Mouse (Mus musculus) liver, embryonic 13.5 days (tissue): ENCODE measurements at regions not wholly inside any gene's neighbourhood (a gene's known extent, or its start where the extent isn't known, plus 50 kb on each side); places are given as distances from the start of the nearest gene placed in this dataset.

Experiments used
- ATAC-seq: fragments of 200-750 bp; cut with Nextera tagmentation; 2 replicates; pipeline ENCODE4 v1.8.0; 2017; ENCODE audit warnings: low read depth, mild to moderate bottlenecking, moderate number of reproducible peaks, moderate library complexity
- DNase-seq: peaks from one replicate; pipeline ENCODE4 v3.0.0; 2022
- H3K27ac ChIP-seq: fragments of 300-500 bp; sonication (generic); 2 replicates; pipeline ENCODE4 v1.5.1; 2015; ENCODE audit warnings: moderate library complexity, mild to moderate bottlenecking, inconsistent platforms
- H3K27me3 ChIP-seq: fragments of 300-500 bp; sonication (generic); 2 replicates; pipeline ENCODE4 v1.6.1; 2015; ENCODE audit warnings: mild to moderate bottlenecking, inconsistent platforms
- H3K36me3 ChIP-seq: fragments of 300-500 bp; sonication (generic); 2 replicates; pipeline ENCODE4 v1.6.1; 2015; ENCODE audit warnings: mild to moderate bottlenecking, inconsistent platforms
- H3K4me1 ChIP-seq: fragments of 300-500 bp; sonication (generic); replicated peaks from 2 replicates; pipeline ENCODE4 v1.6.1; 2015; ENCODE audit warnings: inconsistent platforms
- H3K4me2 ChIP-seq: fragments of 300-500 bp; sonication (generic); 2 replicates; pipeline ENCODE4 v1.6.1; 2015; ENCODE audit warnings: inconsistent platforms, mild to moderate bottlenecking, moderate library complexity
- H3K4me3 ChIP-seq: fragments of 300-500 bp; sonication (generic); replicated peaks from 2 replicates; pipeline ENCODE4 v1.5.1; 2015; ENCODE audit warnings: mild to moderate bottlenecking, inconsistent platforms
- H3K9ac ChIP-seq: fragments of 300-500 bp; sonication (generic); 2 replicates; pipeline ENCODE4 v1.6.1; 2015; ENCODE audit warnings: mild to moderate bottlenecking, inconsistent platforms
- H3K9me3 ChIP-seq: fragments of 300-500 bp; sonication (generic); replicated peaks from 2 replicates; pipeline ENCODE4 v1.6.1; 2016; ENCODE audit warnings: inconsistent platforms
- WGBS: fragments of 180-500 bp; shearing (Covaris S2); methylation state at CpG from one replicate; pipeline ENCODE4 v1.1.7; 2015; ENCODE audit not compliant: insufficient replicate concordance; 5-methylcytosine and 5-hydroxymethylcytosine counted together

DNA sequence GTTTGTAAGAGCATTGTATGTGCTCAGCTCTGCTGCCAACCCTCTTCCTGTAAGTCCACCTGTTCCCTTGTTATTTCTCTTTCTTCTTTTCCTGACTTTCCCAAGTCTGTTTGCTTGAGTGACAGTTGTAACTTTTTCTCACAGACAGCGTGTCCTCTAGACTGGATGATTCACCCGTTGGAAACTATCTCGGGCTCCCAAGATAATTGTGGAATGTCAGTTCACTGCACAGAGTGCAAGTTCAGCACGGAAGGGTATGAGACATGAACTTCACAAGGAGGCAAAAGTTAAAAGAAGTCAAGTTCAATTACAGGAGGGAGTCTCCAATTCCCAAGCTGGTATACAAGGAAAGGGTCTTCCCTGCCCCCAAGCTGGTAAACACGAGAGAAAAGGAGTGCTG lies 112.5 kb upstream of the Gm5148 start:
- Histone ChIP-seq H3K9me3 (no peaks in the 10 kb centered on the region), H3K27me3 (no peaks in the 10 kb centered on the region), H3K4me3 (no peak overlapping the region), H3K9ac (no peak overlapping the region), H3K36me3 (no peaks in the 10 kb centered on the region), H3K4me2 (no peak overlapping the region), H3K27ac (no peak overlapping the region), H3K4me1 (no peaks in the 10 kb centered on the region)
- no peak for DNase-seq
- whole genome bisulfite sequencing: 60% methylated on average over 5 of the region's 5 CpGs
- no peak for ATAC-seq

DNA sequence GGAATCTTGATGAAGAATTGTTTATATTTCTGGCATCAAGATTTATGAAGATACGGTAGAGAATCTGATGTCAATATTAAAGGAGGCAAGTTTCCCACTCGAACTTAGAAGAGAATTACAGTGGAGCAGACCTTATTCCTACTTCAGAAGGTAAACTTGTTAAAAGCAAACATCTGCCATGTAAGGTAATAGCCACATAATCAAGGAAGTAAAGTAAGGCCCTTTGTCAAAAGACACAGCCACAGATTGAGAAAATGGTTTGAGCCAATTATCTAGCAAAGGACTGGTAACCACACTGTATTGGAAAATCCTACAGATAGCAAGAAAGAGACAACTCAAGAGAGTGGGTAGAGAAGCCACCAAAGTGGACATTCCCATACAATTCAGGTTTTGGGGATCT lies 111.4 kb upstream of the Gm5148 start:
- H3K9ac ChIP-seq: no peak overlapping the region
- DNase-seq: no peak
- WGBS: 68% methylated on average over 2 of the region's 2 CpGs
- H3K36me3 ChIP-seq: no peaks in the 10 kb centered on the region
- no peak overlapping the region for H3K27ac ChIP-seq
- H3K4me3 ChIP-seq: no peak overlapping the region
- no peaks in the 10 kb centered on the region for H3K4me1 ChIP-seq
- no peaks in the 10 kb centered on the region for H3K27me3 ChIP-seq
- no peak for ATAC-seq
- no peaks in the 10 kb centered on the region for H3K9me3 ChIP-seq
- H3K4me2 ChIP-seq: no peak overlapping the region

DNA sequence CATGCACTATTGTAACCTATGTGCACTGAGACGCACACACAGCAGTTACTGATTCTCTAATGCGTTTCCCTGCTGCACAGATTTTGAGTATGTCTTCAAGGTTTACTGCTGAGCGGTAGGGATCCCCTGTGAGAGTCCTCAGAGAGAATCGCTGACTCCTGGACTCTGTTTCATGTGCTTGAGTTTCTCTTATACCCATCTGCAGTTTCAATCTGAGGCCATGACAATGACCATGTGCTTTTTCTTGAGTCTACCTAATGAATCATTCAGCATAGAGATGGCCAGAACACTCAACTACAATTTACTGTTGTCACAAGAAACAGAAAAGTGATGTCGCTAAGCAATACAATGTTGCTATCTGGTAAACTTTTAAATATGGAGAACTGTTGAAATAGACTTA lies 110.8 kb upstream of the Gm5148 start:
- no peaks in the 10 kb centered on the region for H3K36me3 ChIP-seq
- no peak overlapping the region for H3K27ac ChIP-seq
- no peaks in the 10 kb centered on the region for H3K9me3 ChIP-seq
- H3K4me1 ChIP-seq: no peaks in the 10 kb centered on the region
- no peak overlapping the region for H3K4me2 ChIP-seq
- no peak for DNase-seq
- H3K27me3 ChIP-seq: no peaks in the 10 kb centered on the region
- no peak overlapping the region for H3K9ac ChIP-seq
- ATAC-seq: no peak
- 73% methylated on average over 5 of the region's 5 CpGs for WGBS
- no peak overlapping the region for H3K4me3 ChIP-seq

DNA sequence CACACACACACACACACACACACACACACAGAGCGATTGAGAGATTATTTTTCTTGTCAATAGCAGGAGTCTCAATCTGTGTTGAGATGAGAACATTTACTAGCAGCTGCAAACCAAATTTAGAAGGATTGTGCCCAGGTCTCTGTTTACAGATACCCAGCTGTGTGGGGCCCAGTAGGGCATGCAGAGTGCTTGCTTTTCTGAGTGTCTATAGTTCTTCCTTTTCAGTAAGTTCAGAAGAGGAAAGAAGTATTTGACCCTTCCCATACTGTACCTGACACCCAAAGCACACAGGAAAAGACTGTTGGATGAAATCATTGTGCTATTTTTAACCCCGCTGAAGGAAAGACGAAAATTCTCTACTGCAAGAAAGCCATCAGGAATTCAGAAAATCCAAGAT lies 110.3 kb upstream of the Gm5148 start:
- H3K36me3 ChIP-seq: no peaks in the 10 kb centered on the region
- no peaks in the 10 kb centered on the region for H3K27me3 ChIP-seq
- no peak overlapping the region for H3K4me3 ChIP-seq
- WGBS: 53% methylated on average over 3 of the region's 3 CpGs
- H3K9me3 ChIP-seq: no peaks in the 10 kb centered on the region
- no peak overlapping the region for H3K4me2 ChIP-seq
- no peak for DNase-seq
- no peak overlapping the region for H3K27ac ChIP-seq
- no peak overlapping the region for H3K9ac ChIP-seq
- ATAC-seq: no peak
- H3K4me1 ChIP-seq: no peaks in the 10 kb centered on the region

DNA sequence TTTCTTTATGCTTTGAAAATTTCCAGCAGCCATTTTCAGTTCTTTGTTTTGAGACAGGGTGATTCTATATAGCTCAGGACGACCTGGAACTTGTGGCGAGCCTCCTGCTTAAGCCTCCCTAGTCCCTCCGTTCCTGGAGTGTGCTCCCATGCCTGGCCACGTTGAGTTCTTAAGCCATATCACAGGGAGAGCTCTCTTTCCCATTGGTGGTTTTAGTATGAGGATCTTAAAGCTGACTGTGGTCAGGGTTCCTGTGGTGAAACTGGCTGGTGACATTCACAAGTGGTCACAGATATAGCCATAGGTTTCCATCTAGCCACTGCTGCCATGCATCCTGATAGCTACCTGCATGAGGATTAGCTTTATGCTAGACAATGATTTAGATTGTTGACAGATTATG lies 109.1 kb upstream of the Gm5148 start:
- Histone ChIP-seq H3K9ac (no peak overlapping the region), H3K36me3 (no peaks in the 10 kb centered on the region), H3K9me3 (no peaks in the 10 kb centered on the region), H3K27me3 (no peaks in the 10 kb centered on the region), H3K4me1 (no peaks in the 10 kb centered on the region), H3K4me3 (no peak overlapping the region), H3K27ac (no peak overlapping the region), H3K4me2 (no peak overlapping the region)
- ATAC-seq: no peak
- DNase-seq: no peak
- WGBS: 40% methylated on average over 4 of the region's 4 CpGs

DNA sequence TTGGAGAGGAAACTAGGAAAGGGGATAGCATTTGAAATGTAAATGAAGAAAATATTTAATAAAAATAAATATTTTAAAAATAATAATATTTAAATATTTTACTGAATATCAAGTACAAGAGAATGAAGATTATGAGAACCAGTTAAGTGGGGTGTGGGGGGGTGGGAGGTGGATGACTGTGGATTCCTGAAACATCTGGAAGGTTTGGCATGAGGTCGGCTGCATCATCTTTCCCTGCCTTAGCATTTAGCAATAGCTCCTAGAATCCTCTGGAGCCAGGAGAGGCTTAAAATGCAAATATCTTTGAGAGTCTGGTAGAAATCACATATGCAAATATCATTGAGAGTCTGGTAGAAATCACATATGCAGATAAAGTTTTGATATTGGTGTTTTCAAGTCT lies 103.3 kb upstream of the Gm5148 start:
- no peaks in the 10 kb centered on the region for H3K4me1 ChIP-seq
- H3K36me3 ChIP-seq: no peaks in the 10 kb centered on the region
- H3K9me3 ChIP-seq: no peaks in the 10 kb centered on the region
- no peaks in the 10 kb centered on the region for H3K27me3 ChIP-seq
- H3K9ac ChIP-seq: no peak overlapping the region
- no peak overlapping the region for H3K4me3 ChIP-seq
- ATAC-seq (no peak), DNase-seq (no peak)
- H3K27ac ChIP-seq: no peak overlapping the region
- WGBS: 57% methylated on average over 1 of the region's 1 CpGs
- H3K4me2 ChIP-seq: no peak overlapping the region

DNA sequence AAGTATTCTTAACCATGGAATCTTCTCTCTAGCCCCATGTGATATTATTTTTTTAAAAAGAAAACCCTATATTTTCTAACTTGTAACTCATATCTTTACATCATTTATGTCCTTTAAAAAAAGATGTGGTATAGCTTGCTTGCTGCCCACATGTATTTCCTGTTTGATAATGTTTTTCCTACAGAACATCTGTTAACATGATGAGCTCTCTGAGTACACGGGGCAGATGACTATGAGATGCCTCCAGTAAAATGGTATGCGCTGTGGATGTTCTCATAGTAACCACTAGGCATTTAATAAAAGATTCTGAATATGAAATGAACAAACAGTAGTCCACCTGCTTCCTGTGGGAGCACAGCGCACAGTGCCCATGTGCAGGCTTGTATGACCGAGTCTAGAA lies 101.3 kb upstream of the Gm5148 start:
- Histone ChIP-seq H3K9me3 (no peaks in the 10 kb centered on the region), H3K9ac (no peak overlapping the region), H3K4me2 (no peak overlapping the region), H3K36me3 (no peaks in the 10 kb centered on the region), H3K27me3 (no peaks in the 10 kb centered on the region), H3K27ac (no peak overlapping the region), H3K4me3 (no peak overlapping the region), H3K4me1 (no peaks in the 10 kb centered on the region)
- DNase-seq (no peak), ATAC-seq (no peak)
- WGBS: 62% methylated on average over 4 of the region's 4 CpGs

DNA sequence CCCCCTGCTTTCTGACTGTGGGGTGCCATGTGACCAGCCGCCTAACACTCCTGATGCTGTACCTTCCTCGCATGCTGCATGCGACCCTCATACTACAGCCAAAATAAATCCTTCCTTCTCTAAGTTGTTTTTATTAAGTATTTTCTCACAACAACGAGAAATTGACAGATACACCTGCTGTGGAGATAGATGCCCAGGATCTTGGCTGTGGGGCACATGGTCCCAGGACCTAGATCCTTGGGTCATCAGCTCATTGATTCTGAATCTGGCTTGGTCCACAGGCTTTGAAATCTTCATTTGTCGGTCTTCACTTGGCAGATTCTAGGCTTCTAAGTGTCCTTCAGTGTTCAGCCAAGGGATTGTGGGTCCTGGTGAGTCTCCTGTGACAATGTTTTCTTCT lies 100.4 kb upstream of the Gm5148 start:
- H3K4me1 ChIP-seq: no peaks in the 10 kb centered on the region
- DNase-seq (no peak), ATAC-seq (no peak)
- WGBS: 69% methylated on average over 5 of the region's 5 CpGs
- H3K9ac ChIP-seq: no peak overlapping the region
- H3K9me3 ChIP-seq: no peaks in the 10 kb centered on the region
- no peaks in the 10 kb centered on the region for H3K36me3 ChIP-seq
- no peak overlapping the region for H3K27ac ChIP-seq
- H3K4me2 ChIP-seq: no peak overlapping the region
- no peak overlapping the region for H3K4me3 ChIP-seq
- H3K27me3 ChIP-seq: no peaks in the 10 kb centered on the region

DNA sequence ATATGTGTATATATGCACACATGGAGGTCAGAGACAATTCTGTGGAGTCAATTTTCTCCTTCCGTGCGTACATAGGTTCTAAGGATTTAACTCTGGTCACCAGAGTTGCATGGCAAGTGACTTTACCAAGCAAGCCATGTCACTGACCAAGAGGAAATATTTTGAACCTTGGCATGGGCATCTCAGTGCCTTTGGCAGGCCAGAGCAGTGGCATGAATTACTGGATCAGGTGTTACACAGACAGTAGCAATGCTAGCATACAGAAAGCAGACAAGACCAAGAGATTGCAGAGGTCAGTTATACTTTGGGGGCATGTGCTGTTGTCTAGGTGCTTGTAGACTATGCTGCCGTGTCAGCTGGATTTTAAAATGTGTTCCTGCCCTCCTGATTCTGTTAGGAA lies 95.2 kb upstream of the Gm5148 start:
- Histone ChIP-seq H3K4me1 (no peaks in the 10 kb centered on the region), H3K27ac (no peak overlapping the region), H3K9ac (no peak overlapping the region), H3K9me3 (no peaks in the 10 kb centered on the region), H3K36me3 (no peaks in the 10 kb centered on the region), H3K27me3 (no peaks in the 10 kb centered on the region), H3K4me2 (no peak overlapping the region), H3K4me3 (no peak overlapping the region)
- WGBS: 63% methylated on average over 3 of the region's 3 CpGs
- ATAC-seq (no peak), DNase-seq (no peak)

DNA sequence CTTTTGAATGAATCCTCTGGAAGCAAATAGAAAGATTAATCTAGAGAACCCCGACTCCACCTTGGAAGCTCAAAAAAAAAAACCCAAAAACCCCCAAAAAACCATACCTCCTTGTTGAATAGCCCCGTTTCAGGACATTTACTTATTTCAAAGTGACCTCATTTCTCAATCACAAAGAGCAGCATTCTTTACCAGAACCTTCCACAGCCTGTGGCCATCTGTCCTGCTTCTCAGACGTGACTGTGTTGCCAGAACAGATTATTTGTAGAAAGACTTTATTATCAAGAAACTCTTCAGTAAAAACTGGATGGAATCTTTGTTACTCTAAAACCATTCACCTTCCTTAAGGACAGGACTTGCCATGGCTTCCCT lies 93.1 kb upstream of the Gm5148 start:
- H3K9ac ChIP-seq: no peak overlapping the region
- DNase-seq (no peak), ATAC-seq (no peak)
- H3K27me3 ChIP-seq: no peaks in the 10 kb centered on the region
- H3K4me3 ChIP-seq: no peak overlapping the region
- no peaks in the 10 kb centered on the region for H3K9me3 ChIP-seq
- no peaks in the 10 kb centered on the region for H3K4me1 ChIP-seq
- H3K27ac ChIP-seq: no peak overlapping the region
- no peaks in the 10 kb centered on the region for H3K36me3 ChIP-seq
- no peak overlapping the region for H3K4me2 ChIP-seq
- 54% methylated on average over 3 of the region's 3 CpGs for WGBS

DNA sequence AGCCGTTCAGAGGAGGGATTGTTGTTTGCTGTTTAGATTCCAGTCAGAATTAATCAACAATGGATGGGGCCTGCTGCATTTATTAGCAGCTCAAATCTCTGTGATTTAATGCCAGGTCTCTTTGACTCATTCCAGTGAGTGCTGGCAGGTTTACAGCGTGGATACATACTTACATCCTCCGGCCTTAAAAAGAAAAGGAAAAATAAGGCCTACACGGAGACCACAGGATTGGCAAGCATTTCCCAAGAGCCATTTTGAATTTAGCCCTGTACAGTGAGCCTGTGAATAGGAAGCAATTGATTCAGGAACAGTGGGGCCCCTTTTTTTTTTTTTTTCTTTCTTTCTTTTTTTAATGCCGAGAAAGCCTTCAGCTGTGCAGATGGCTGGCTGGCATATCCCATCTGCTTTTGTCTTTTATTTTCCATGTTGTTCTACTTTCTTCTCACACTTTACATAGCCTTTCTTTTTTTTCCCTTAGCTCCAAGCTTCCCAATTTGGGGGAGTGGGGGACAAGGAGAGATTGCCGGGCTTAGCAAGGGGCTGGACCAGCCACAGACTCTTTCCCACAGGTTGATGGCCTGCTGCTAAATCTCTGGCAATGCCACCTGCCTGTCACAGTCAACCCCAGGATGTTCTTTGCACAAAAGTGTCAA lies 92.6 kb upstream of the Gm5148 start:
- Histone ChIP-seq H3K4me2 (no peak overlapping the region), H3K27me3 (no peaks in the 10 kb centered on the region), H3K4me1 (no peaks in the 10 kb centered on the region), H3K9me3 (no peaks in the 10 kb centered on the region), H3K9ac (no peak overlapping the region), H3K27ac (no peak overlapping the region), H3K4me3 (no peak overlapping the region), H3K36me3 (no peaks in the 10 kb centered on the region)
- ATAC-seq (no peak), DNase-seq (no peak)
- 76% methylated on average over 6 of the region's 6 CpGs for WGBS

DNA sequence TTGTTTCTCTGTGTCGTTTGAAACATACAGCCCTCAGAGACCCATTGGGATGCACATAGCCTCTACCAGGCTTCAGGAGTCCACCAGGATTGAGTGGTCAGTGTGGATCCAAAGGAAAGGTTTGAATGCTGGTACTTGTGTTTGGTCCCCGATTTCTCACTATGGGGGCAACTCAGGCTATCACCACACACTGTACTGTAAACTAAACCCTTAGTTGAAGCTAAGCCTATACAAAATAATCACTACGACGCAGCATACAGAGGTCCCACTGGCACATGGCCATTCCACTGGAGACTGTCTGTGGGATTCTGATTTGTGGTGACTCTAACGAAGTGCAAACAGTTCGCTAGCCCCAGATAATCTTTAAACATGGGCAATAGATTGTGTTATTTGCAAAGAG lies 91.5 kb upstream of the Gm5148 start:
- Histone ChIP-seq H3K9me3 (no peaks in the 10 kb centered on the region), H3K4me2 (no peak overlapping the region), H3K9ac (no peak overlapping the region), H3K27ac (no peak overlapping the region), H3K4me3 (no peak overlapping the region), H3K27me3 (no peaks in the 10 kb centered on the region), H3K4me1 (no peaks in the 10 kb centered on the region), H3K36me3 (no peaks in the 10 kb centered on the region)
- DNase-seq (no peak), ATAC-seq (no peak)
- 67% methylated on average over 6 of the region's 6 CpGs for WGBS
